Mouse (Mus musculus): ENCODE measurements around the gene Neu3. TPM values are rescaled to one million over a fixed set of nuclear protein-coding genes. Genes with fewer than 3 reads are reported as not detected.
"Not testable (repeated sequence)": the region's sequence is repeated elsewhere in the genome, so short reads cannot be mapped to it uniquely, and the experiment has no call there.

Gene Neu3
- polyA plus RNA-seq, 1 experiment from 2014 or later, result 1.5 TPM

- ATAC-seq (ENCODE audit: low FRiP score); H3K9me3 ChIP-seq (ENCODE audit: control insufficient read depth, low read length); H3K4me1 ChIP-seq (ENCODE audit: control insufficient read depth, insufficient read depth, low read length); H3K27ac ChIP-seq (ENCODE audit: low read depth, low read length); DNase-seq (ENCODE audit: low spot score, missing footprints); H3K4me2 ChIP-seq; H3K9ac ChIP-seq (ENCODE audit: low read length); H3K36me3 ChIP-seq (ENCODE audit: control insufficient read depth, insufficient read depth, low read length); H3K4me3 ChIP-seq (ENCODE audit: low read depth, low read length); H3K27me3 ChIP-seq (ENCODE audit: control insufficient read depth, insufficient read depth, low read length): not testable (repeated sequence)
- 91% methylated on average over 6 of the region's 7 CpGs for WGBS
Measured at GRCm38 (mm10) chr7:99807043-99807442, 21.2 kb downstream of the Neu3 start.

GRCm38 (mm10) chr7:99805340-99805739 lies 22.9 kb downstream of the Neu3 start:
- Histone ChIP-seq H3K4me1 (ENCODE audit: control insufficient read depth, insufficient read depth, low read length) (no peaks in the 10 kb centered on the region), H3K27me3 (ENCODE audit: control insufficient read depth, insufficient read depth, low read length) (no peaks in the 10 kb centered on the region), H3K9ac (ENCODE audit: low read length) (no peak overlapping the region), H3K4me2 (no peak overlapping the region), H3K36me3 (ENCODE audit: control insufficient read depth, insufficient read depth, low read length) (no peaks in the 10 kb centered on the region), H3K4me3 (ENCODE audit: low read depth, low read length) (no peak overlapping the region), H3K9me3 (ENCODE audit: control insufficient read depth, low read length) (no peaks in the 10 kb centered on the region), H3K27ac (ENCODE audit: low read depth, low read length) (no peak overlapping the region)
- no peak for ATAC-seq (ENCODE audit: low FRiP score)
- DNase-seq (ENCODE audit: low spot score, missing footprints), result no peak
- 88% methylated on average over 1 of the region's 1 CpGs for WGBS

- not testable (repeated sequence) for H3K27ac ChIP-seq (ENCODE audit: low read depth, low read length); H3K9ac ChIP-seq (ENCODE audit: low read length); H3K4me2 ChIP-seq; H3K36me3 ChIP-seq (ENCODE audit: control insufficient read depth, insufficient read depth, low read length); DNase-seq (ENCODE audit: low spot score, missing footprints); H3K4me3 ChIP-seq (ENCODE audit: low read depth, low read length); ATAC-seq (ENCODE audit: low FRiP score); H3K9me3 ChIP-seq (ENCODE audit: control insufficient read depth, low read length); H3K27me3 ChIP-seq (ENCODE audit: control insufficient read depth, insufficient read depth, low read length); H3K4me1 ChIP-seq (ENCODE audit: control insufficient read depth, insufficient read depth, low read length)
- 91% methylated on average over 3 of the region's 3 CpGs for WGBS
Measured at GRCm38 (mm10) chr7:99804033-99804432, 24.2 kb downstream of the Neu3 start.

GRCm38 (mm10) chr7:99803535-99803934 lies 24.7 kb downstream of the Neu3 start:
- no peaks in the 10 kb centered on the region for H3K4me1 ChIP-seq (ENCODE audit: control insufficient read depth, insufficient read depth, low read length)
- no peak overlapping the region for H3K4me3 ChIP-seq (ENCODE audit: low read depth, low read length)
- no peak overlapping the region for H3K9ac ChIP-seq (ENCODE audit: low read length)
- ATAC-seq (ENCODE audit: low FRiP score), result no peak
- no peak overlapping the region for H3K27ac ChIP-seq (ENCODE audit: low read depth, low read length)
- no peaks in the 10 kb centered on the region for H3K36me3 ChIP-seq (ENCODE audit: control insufficient read depth, insufficient read depth, low read length)
- H3K9me3 ChIP-seq (ENCODE audit: control insufficient read depth, low read length), result no peaks in the 10 kb centered on the region
- H3K27me3 ChIP-seq (ENCODE audit: control insufficient read depth, insufficient read depth, low read length), result no peaks in the 10 kb centered on the region
- no peak for DNase-seq (ENCODE audit: low spot score, missing footprints)
- H3K4me2 ChIP-seq, result no peak overlapping the region
- WGBS, result 79% methylated on average over 8 of the region's 8 CpGs

GRCm38 (mm10) chr7:99799118-99799517 lies 29.1 kb downstream of the Neu3 start:
- H3K4me1 ChIP-seq (ENCODE audit: control insufficient read depth, insufficient read depth, low read length), result peaks cover 7% of the 10 kb centered on the region; the same call in 1 of the 2 replicates
- ATAC-seq (ENCODE audit: low FRiP score) (no peak), DNase-seq (ENCODE audit: low spot score, missing footprints) (no peak)
- H3K27me3 ChIP-seq (ENCODE audit: control insufficient read depth, insufficient read depth, low read length), result no peaks in the 10 kb centered on the region
- no peaks in the 10 kb centered on the region for H3K36me3 ChIP-seq (ENCODE audit: control insufficient read depth, insufficient read depth, low read length)
- H3K4me2 ChIP-seq, result no peak overlapping the region
- 80% methylated on average over 7 of the region's 7 CpGs for WGBS
- no peak overlapping the region for H3K4me3 ChIP-seq (ENCODE audit: low read depth, low read length)
- no peaks in the 10 kb centered on the region for H3K9me3 ChIP-seq (ENCODE audit: control insufficient read depth, low read length)
- H3K9ac ChIP-seq (ENCODE audit: low read length), result no peak overlapping the region
- H3K27ac ChIP-seq (ENCODE audit: low read depth, low read length), result no peak overlapping the region

GRCm38 (mm10) chr7:99797911-99798647 lies 30.1 kb downstream of the Neu3 start:
- no peak overlapping the region for H3K27ac ChIP-seq (ENCODE audit: low read depth, low read length)
- DNase-seq (ENCODE audit: low spot score, missing footprints), result peak; percentile 98
- H3K9ac ChIP-seq (ENCODE audit: low read length), result no peak overlapping the region
- WGBS, result 35% methylated on average over 6 of the region's 6 CpGs
- H3K27me3 ChIP-seq (ENCODE audit: control insufficient read depth, insufficient read depth, low read length), result no peaks in the 10 kb centered on the region
- no peak overlapping the region for H3K4me2 ChIP-seq
- H3K4me1 ChIP-seq (ENCODE audit: control insufficient read depth, insufficient read depth, low read length), result peaks cover 7% of the 10 kb centered on the region; the same call in 1 of the 2 replicates
- H3K9me3 ChIP-seq (ENCODE audit: control insufficient read depth, low read length), result no peaks in the 10 kb centered on the region
- ATAC-seq (ENCODE audit: low FRiP score), result 0 out of 2 replicates have a peak, but pooled peaks have one; percentile 23
- no peaks in the 10 kb centered on the region for H3K36me3 ChIP-seq (ENCODE audit: control insufficient read depth, insufficient read depth, low read length)
- H3K4me3 ChIP-seq (ENCODE audit: low read depth, low read length), result no peak overlapping the region

GRCm38 (mm10) chr7:99797261-99797660 lies 31.0 kb downstream of the Neu3 start:
- Histone ChIP-seq H3K4me2 (no peak overlapping the region), H3K9me3 (ENCODE audit: control insufficient read depth, low read length) (no peaks in the 10 kb centered on the region), H3K27me3 (ENCODE audit: control insufficient read depth, insufficient read depth, low read length) (no peaks in the 10 kb centered on the region), H3K9ac (ENCODE audit: low read length) (no peak overlapping the region), H3K4me1 (ENCODE audit: control insufficient read depth, insufficient read depth, low read length) (peaks cover 7% of the 10 kb centered on the region; the same call in 1 of the 2 replicates), H3K36me3 (ENCODE audit: control insufficient read depth, insufficient read depth, low read length) (no peaks in the 10 kb centered on the region), H3K27ac (ENCODE audit: low read depth, low read length) (no peak overlapping the region), H3K4me3 (ENCODE audit: low read depth, low read length) (no peak overlapping the region)
- no peak for ATAC-seq (ENCODE audit: low FRiP score)
- no peak for DNase-seq (ENCODE audit: low spot score, missing footprints)
- WGBS, result 91% methylated on average over 3 of the region's 3 CpGs

GRCm38 (mm10) chr7:99796471-99796870 lies 31.7 kb downstream of the Neu3 start:
- Histone ChIP-seq H3K4me2 (no peak overlapping the region), H3K9me3 (ENCODE audit: control insufficient read depth, low read length) (no peaks in the 10 kb centered on the region), H3K4me1 (ENCODE audit: control insufficient read depth, insufficient read depth, low read length) (peaks cover 7% of the 10 kb centered on the region; the same call in 1 of the 2 replicates), H3K9ac (ENCODE audit: low read length) (no peak overlapping the region), H3K4me3 (ENCODE audit: low read depth, low read length) (no peak overlapping the region), H3K27me3 (ENCODE audit: control insufficient read depth, insufficient read depth, low read length) (no peaks in the 10 kb centered on the region), H3K36me3 (ENCODE audit: control insufficient read depth, insufficient read depth, low read length) (no peaks in the 10 kb centered on the region), H3K27ac (ENCODE audit: low read depth, low read length) (no peak overlapping the region)
- no peak for ATAC-seq (ENCODE audit: low FRiP score)
- no peak for DNase-seq (ENCODE audit: low spot score, missing footprints)
- 68% methylated on average over 3 of the region's 3 CpGs for WGBS

GRCm38 (mm10) chr7:99795192-99795981 lies 32.8 kb downstream of the Neu3 start:
- Histone ChIP-seq H3K4me2 (peak overlapping the region; percentile 38), H3K9ac (ENCODE audit: low read length) (peak overlapping the region; percentile 7; the same call in 1 of the 2 replicates), H3K4me3 (ENCODE audit: low read depth, low read length) (peak overlapping the region; percentile 14; the same call in 1 of the 2 replicates), H3K36me3 (ENCODE audit: control insufficient read depth, insufficient read depth, low read length) (no peaks in the 10 kb centered on the region), H3K9me3 (ENCODE audit: control insufficient read depth, low read length) (no peaks in the 10 kb centered on the region), H3K27ac (ENCODE audit: low read depth, low read length) (no peak overlapping the region), H3K4me1 (ENCODE audit: control insufficient read depth, insufficient read depth, low read length) (peaks cover 7% of the 10 kb centered on the region; the same call in 1 of the 2 replicates), H3K27me3 (ENCODE audit: control insufficient read depth, insufficient read depth, low read length) (no peaks in the 10 kb centered on the region)
- peak; percentile 68 for ATAC-seq (ENCODE audit: low FRiP score)
- peak; percentile 93 for DNase-seq (ENCODE audit: low spot score, missing footprints)
- WGBS, result 14% methylated on average over 17 of the region's 17 CpGs
